Mouse (Mus musculus): Measurements from ENCODE around the gene Stmn1. TPM values are rescaled to one million over a fixed set of nuclear protein-coding genes. Genes with fewer than 3 reads are reported as not detected.

Stmn1 gene
- polyA plus RNA-seq, 1 experiment from 2014 or later = 570 TPM

- Histone ChIP-seq H3K27ac (no peak overlapping the region), H3K4me2 (no peak overlapping the region), H3K27me3 (replicated peaks) (peaks cover 9% of the 10 kb centered on the region; the same call in 1 of the 2 replicates), H3K36me3 (no peaks in the 10 kb centered on the region), H3K9me3 (replicated peaks) (no peaks in the 10 kb centered on the region), H3K4me3 (no peak overlapping the region), H3K4me1 (peaks cover 50% of the 10 kb centered on the region), H3K9ac (no peak overlapping the region)
- 54% methylated on average over 5 of the region's 5 CpGs for WGBS (ENCODE audit: insufficient replicate concordance)
- ATAC-seq = no peak
These were observed 6.9 kb upstream of the Stmn1 start for GRCm38 (mm10) chr4:134461252-134461651.

GRCm38 (mm10) chr4:134465789-134466188 is 2.3 kb upstream of the Stmn1 start:
- Histone ChIP-seq H3K4me2 (no peak overlapping the region), H3K36me3 (peaks cover 9% of the 10 kb centered on the region), H3K27ac (no peak overlapping the region), H3K4me1 (peaks cover 57% of the 10 kb centered on the region), H3K27me3 (replicated peaks) (peaks cover 10% of the 10 kb centered on the region; the same call in 1 of the 2 replicates), H3K9ac (no peak overlapping the region), H3K4me3 (no peak overlapping the region), H3K9me3 (replicated peaks) (no peaks in the 10 kb centered on the region)
- 53% methylated on average over 12 of the region's 12 CpGs for WGBS (ENCODE audit: insufficient replicate concordance)
- no peak for ATAC-seq

- Histone ChIP-seq H3K4me1 (peaks cover 56% of the 10 kb centered on the region), H3K27me3 (replicated peaks) (peaks cover 10% of the 10 kb centered on the region; the same call in 1 of the 2 replicates), H3K36me3 (peaks cover 17% of the 10 kb centered on the region), H3K27ac (no peak overlapping the region), H3K4me3 (no peak overlapping the region; the same call in 1 of the 2 replicates), H3K9me3 (replicated peaks) (no peaks in the 10 kb centered on the region), H3K9ac (peak overlapping the region; percentile 3; the same call in 1 of the 2 replicates), H3K4me2 (peak overlapping the region; percentile 99)
- ATAC-seq = no peak
- 59% methylated on average over 11 of the region's 11 CpGs for WGBS (ENCODE audit: insufficient replicate concordance)
These were observed 1.5 kb upstream of the Stmn1 start for GRCm38 (mm10) chr4:134466381-134467262.

- Histone ChIP-seq H3K9me3 (replicated peaks) (no peaks in the 10 kb centered on the region), H3K4me1 (peaks cover 56% of the 10 kb centered on the region), H3K4me2 (peak overlapping the region; percentile 99), H3K27me3 (replicated peaks) (peaks cover 10% of the 10 kb centered on the region; the same call in 1 of the 2 replicates), H3K36me3 (peaks cover 27% of the 10 kb centered on the region), H3K27ac (peak overlapping the region; percentile 97), H3K4me3 (peak overlapping the region; percentile 94), H3K9ac (peak overlapping the region; percentile 98)
- ATAC-seq = peak; percentile 47
- WGBS (ENCODE audit: insufficient replicate concordance) = under 1% methylated on average over 31 of the region's 31 CpGs
These were observed 495 bp upstream of the Stmn1 start for GRCm38 (mm10) chr4:134467435-134468214.

GRCm38 (mm10) chr4:134468578-134469266 is 602 bp downstream of the Stmn1 start:
- H3K9me3 ChIP-seq (replicated peaks) = no peaks in the 10 kb centered on the region
- ATAC-seq = peak; percentile 83
- H3K9ac ChIP-seq = peak overlapping the region; percentile 98
- peak overlapping the region; percentile 94 for H3K4me3 ChIP-seq
- peaks cover 55% of the 10 kb centered on the region for H3K4me1 ChIP-seq
- peak overlapping the region; percentile 97 for H3K27ac ChIP-seq
- H3K4me2 ChIP-seq = peak overlapping the region; percentile 99
- under 1% methylated on average over 67 of the region's 68 CpGs for WGBS (ENCODE audit: insufficient replicate concordance)
- H3K36me3 ChIP-seq = peaks cover 35% of the 10 kb centered on the region
- H3K27me3 ChIP-seq (replicated peaks) = peaks cover 10% of the 10 kb centered on the region; the same call in 1 of the 2 replicates

- Histone ChIP-seq H3K9me3 (replicated peaks) (no peaks in the 10 kb centered on the region), H3K4me3 (peak overlapping the region; percentile 94), H3K9ac (peak overlapping the region; percentile 98), H3K4me2 (peak overlapping the region; percentile 99), H3K27me3 (replicated peaks) (peaks cover 10% of the 10 kb centered on the region; the same call in 1 of the 2 replicates), H3K36me3 (peaks cover 41% of the 10 kb centered on the region), H3K4me1 (peaks cover 49% of the 10 kb centered on the region), H3K27ac (peak overlapping the region; percentile 97)
- peak; percentile 25 for ATAC-seq
- WGBS (ENCODE audit: insufficient replicate concordance) = 22% methylated on average over 6 of the region's 6 CpGs
These were observed 1.2 kb downstream of the Stmn1 start for GRCm38 (mm10) chr4:134469341-134469796.

GRCm38 (mm10) chr4:134469985-134470384 is 1.9 kb downstream of the Stmn1 start:
- H3K36me3 ChIP-seq = peaks cover 47% of the 10 kb centered on the region
- peak overlapping the region; percentile 98; the same call in 1 of the 2 replicates for H3K9ac ChIP-seq
- no peak for ATAC-seq
- H3K27me3 ChIP-seq (replicated peaks) = peaks cover 10% of the 10 kb centered on the region; the same call in 1 of the 2 replicates
- H3K4me3 ChIP-seq = peak overlapping the region; percentile 94
- H3K4me1 ChIP-seq = peaks cover 43% of the 10 kb centered on the region
- WGBS (ENCODE audit: insufficient replicate concordance) = 75% methylated on average over 3 of the region's 3 CpGs
- no peak overlapping the region for H3K27ac ChIP-seq
- peak overlapping the region; percentile 99 for H3K4me2 ChIP-seq
- H3K9me3 ChIP-seq (replicated peaks) = no peaks in the 10 kb centered on the region

- Histone ChIP-seq H3K4me3 (no peak overlapping the region), H3K4me2 (no peak overlapping the region), H3K4me1 (peaks cover 35% of the 10 kb centered on the region), H3K9ac (no peak overlapping the region), H3K27me3 (replicated peaks) (0 out of 2 replicates have a peak, but pooled peaks cover 4% of the 10 kb centered on the region), H3K27ac (no peak overlapping the region), H3K9me3 (replicated peaks) (no peaks in the 10 kb centered on the region), H3K36me3 (peaks cover 62% of the 10 kb centered on the region)
- ATAC-seq = no peak
These were observed 3.3 kb downstream of the Stmn1 start for GRCm38 (mm10) chr4:134471469-134471868.

- H3K36me3 ChIP-seq = peaks cover 65% of the 10 kb centered on the region
- peaks cover 25% of the 10 kb centered on the region for H3K4me1 ChIP-seq
- H3K9ac ChIP-seq = no peak overlapping the region
- H3K27me3 ChIP-seq (replicated peaks) = no peaks in the 10 kb centered on the region
- H3K27ac ChIP-seq = no peak overlapping the region
- 80% methylated on average over 4 of the region's 4 CpGs for WGBS (ENCODE audit: insufficient replicate concordance)
- no peak overlapping the region for H3K4me2 ChIP-seq
- no peak overlapping the region for H3K4me3 ChIP-seq
- ATAC-seq = no peak
- no peaks in the 10 kb centered on the region for H3K9me3 ChIP-seq (replicated peaks)
These were observed 5.6 kb downstream of the Stmn1 start for GRCm38 (mm10) chr4:134473764-134474163.

- no peak overlapping the region for H3K4me3 ChIP-seq
- 80% methylated on average over 8 of the region's 8 CpGs for WGBS (ENCODE audit: insufficient replicate concordance)
- H3K9me3 ChIP-seq (replicated peaks) = no peaks in the 10 kb centered on the region
- no peak overlapping the region for H3K9ac ChIP-seq
- no peaks in the 10 kb centered on the region for H3K27me3 ChIP-seq (replicated peaks)
- H3K27ac ChIP-seq = no peak overlapping the region
- ATAC-seq = no peak
- peaks cover 65% of the 10 kb centered on the region for H3K36me3 ChIP-seq
- peaks cover 23% of the 10 kb centered on the region for H3K4me1 ChIP-seq
- no peak overlapping the region for H3K4me2 ChIP-seq
These were observed 6.1 kb downstream of the Stmn1 start for GRCm38 (mm10) chr4:134474240-134474639.

- Histone ChIP-seq H3K4me3 (no peak overlapping the region), H3K4me1 (peaks cover 6% of the 10 kb centered on the region; the same call in 1 of the 2 replicates), H3K4me2 (no peak overlapping the region), H3K27ac (0 out of 2 replicates have a peak overlapping the region, but pooled peaks have one; percentile 20), H3K9me3 (replicated peaks) (no peaks in the 10 kb centered on the region), H3K9ac (no peak overlapping the region), H3K27me3 (replicated peaks) (peaks cover 7% of the 10 kb centered on the region; the same call in 1 of the 2 replicates), H3K36me3 (peaks cover 46% of the 10 kb centered on the region)
- WGBS (ENCODE audit: insufficient replicate concordance) = 87% methylated on average over 8 of the region's 8 CpGs
- no peak for ATAC-seq
These were observed 8.8 kb downstream of the Stmn1 start for GRCm38 (mm10) chr4:134476899-134477298.

Data from liver, embryonic 12.5 days (tissue).